21 mouse cellular contexts compared by ENCODE assay signal in genomic region chr4:88503753-88504152, GRCm38 (mm10). TPM values are rescaled to one million over a fixed set of nuclear protein-coding genes. Genes with fewer than 3 reads are reported as not detected.
DNase-seq lines count a peak whose midpoint lies in the region; ATAC-seq and TF ChIP-seq lines count a peak whose summit lies in the region.
"Had no signal": no experiment of that assay in that cellular context is flagged by ENCODE, and none has a peak within 500 bp of the region (broad histone marks: within the 10 kb centered on the region; RNA-seq: fewer than 3 reads in every experiment).

No protein-coding gene starts in this region.

- H3K9ac ChIP-seq in limb, embryonic 14.5 days (ENCODE audit: low read depth, low read length, severe bottlenecking): no peak overlapping the region
- no peak overlapping the region for H3K9ac ChIP-seq in hindbrain, embryonic 16.5 days (ENCODE audit: low read depth, low read length)
- H3K9ac ChIP-seq: heart, embryonic 15.5 days; hindbrain, embryonic 13.5 days had no signal

- DNase-seq in 416B (ENCODE audit: low read depth): peak; percentile 53
- DNase-seq in brain, embryonic 14.5 days (ENCODE audit: low read depth): peak; percentile 4
- peak; percentile 71 for DNase-seq in fibroblast of lung, adult 2 months (ENCODE audit: low read depth)
- peak; percentile 76 for DNase-seq in limb, embryonic 14.5 days (ENCODE audit: low spot score)
- DNase-seq in left cerebral cortex, postnatal 4 days: no peak
- no peak for DNase-seq in layer of hippocampus, postnatal 10 days (ENCODE audit: low spot score in 2 of 2)
- DNase-seq: adrenal gland, postnatal 25 days; cerebellum, postnatal 10 days; heart, adult 18-20 months; kidney, adult 18-20 months; kidney, postnatal 14 days; lung, postnatal 4 days; midbrain, embryonic 14.5 days; right cerebral cortex, postnatal 14 days; thymus, adult 2 months had no signal

- ATAC-seq in limb, embryonic 14.5 days (ENCODE audit: low FRiP score, low read depth): peak; percentile 72; the same call in 1 of the 2 replicates
- no peak for ATAC-seq in hindbrain, embryonic 16.5 days

- no peak overlapping the region for H3K4me3 ChIP-seq in limb, embryonic 14.5 days (replicated peaks; ENCODE audit: low read length)
- H3K4me3 ChIP-seq in hindbrain, embryonic 16.5 days (ENCODE audit: low read length): no peak overlapping the region
- H3K4me3 ChIP-seq: heart, embryonic 15.5 days; hindbrain, embryonic 13.5 days had no signal

- TF ChIP-seq POLR2A in brain, embryonic 14.5 days (IDR thresholded peaks at IDR 0.05; ENCODE audit: borderline replicate concordance, extremely low read depth, insufficient read depth, insufficient read length, poor library complexity, severe bottlenecking): no peak
- TF ChIP-seq POLR2A in limb, embryonic 14.5 days (IDR thresholded peaks at IDR 0.05; ENCODE audit: borderline replicate concordance, extremely low read depth, insufficient read depth, insufficient read length): no peak

- H3K27ac ChIP-seq in limb, embryonic 14.5 days (replicated peaks; ENCODE audit: low read depth, low read length): peak overlapping the region; percentile 48; the same call in 1 of the 2 replicates
- no peak overlapping the region for H3K27ac ChIP-seq in hindbrain, embryonic 16.5 days (ENCODE audit: low read depth, low read length)
- H3K27ac ChIP-seq: heart, embryonic 15.5 days; hindbrain, embryonic 13.5 days had no signal

- H3K4me2 ChIP-seq in limb, embryonic 14.5 days (replicated peaks; ENCODE audit: low read depth, low read length, severe bottlenecking): no peak overlapping the region
- no peak overlapping the region for H3K4me2 ChIP-seq in hindbrain, embryonic 16.5 days (ENCODE audit: low read length)
- H3K4me2 ChIP-seq: heart, embryonic 15.5 days; hindbrain, embryonic 13.5 days had no signal

- 24% methylated on average over 4 of the region's 4 CpGs for WGBS in limb, embryonic 14.5 days
- WGBS in hindbrain, embryonic 16.5 days: 76% methylated on average over 4 of the region's 4 CpGs

- H3K4me1 ChIP-seq in limb, embryonic 14.5 days (ENCODE audit: control insufficient read depth, insufficient read depth, low read length): peaks cover 13% of the 10 kb centered on the region
- H3K4me1 ChIP-seq in hindbrain, embryonic 16.5 days (ENCODE audit: control insufficient read depth, insufficient read depth, low read depth, low read length): no peaks in the 10 kb centered on the region
- H3K4me1 ChIP-seq: heart, embryonic 15.5 days; hindbrain, embryonic 13.5 days had no signal

- TF ChIP-seq CTCF in brain, embryonic 14.5 days (IDR thresholded peaks at IDR 0.05; ENCODE audit: borderline replicate concordance, extremely low read depth, insufficient read depth, insufficient read length): no peak

- H3K9me3 ChIP-seq in limb, embryonic 14.5 days (ENCODE audit: control insufficient read depth, low read length): no peaks in the 10 kb centered on the region
- H3K9me3 ChIP-seq in hindbrain, embryonic 16.5 days (ENCODE audit: control insufficient read depth, low read length): no peaks in the 10 kb centered on the region
- H3K9me3 ChIP-seq: heart, embryonic 15.5 days; hindbrain, embryonic 13.5 days had no signal

- H3K36me3 ChIP-seq in limb, embryonic 14.5 days (ENCODE audit: control insufficient read depth, insufficient read depth, low read length): no peaks in the 10 kb centered on the region
- no peaks in the 10 kb centered on the region for H3K36me3 ChIP-seq in hindbrain, embryonic 16.5 days (ENCODE audit: control insufficient read depth, insufficient read depth, low read length)
- H3K36me3 ChIP-seq: heart, embryonic 15.5 days; hindbrain, embryonic 13.5 days had no signal

- H3K27me3 ChIP-seq in limb, embryonic 14.5 days (ENCODE audit: control insufficient read depth, insufficient read depth, low read length): no peaks in the 10 kb centered on the region
- H3K27me3 ChIP-seq in hindbrain, embryonic 16.5 days (replicated peaks; ENCODE audit: control insufficient read depth, insufficient read depth, low read length): no peaks in the 10 kb centered on the region
- H3K27me3 ChIP-seq: heart, embryonic 15.5 days; hindbrain, embryonic 13.5 days had no signal

- intact Hi-C loops in left cerebral cortex, postnatal 4 days (cut with DNase I): no loop called here

RNA-seq across cellular contexts. Expression of gene Ifnb1, which starts 18.8 kb away (rescaled TPM):
- polyA plus RNA-seq in brain, embryonic 14.5 days (2012; rRNA removed): not detected in 2 replicates
- 0.10 TPM in 1 of 2 replicates, not detected in the other for polyA plus RNA-seq in limb, embryonic 14.5 days (2012; rRNA removed)
- not detected in 2 replicates for polyA plus RNA-seq in limb, embryonic 14.5 days (2014; fragmentation: Nextera tagmentation; extraction: Ambion mirVana)
- not detected for total RNA-seq in left cerebral cortex, postnatal 4 days (2021)
- not detected in 2 replicates for polyA plus RNA-seq in hindbrain, embryonic 16.5 days (2015; fragmentation: Nextera tagmentation; extraction: Ambion mirVana)
- total RNA-seq in layer of hippocampus, postnatal 10 days (2021): not detected
- total RNA-seq: adrenal gland, postnatal 25 days; heart, adult 18-20 months; layer of hippocampus, postnatal 14 days; left cerebral cortex, postnatal 25 days had no signal
- polyA plus RNA-seq: heart, embryonic 15.5 days; hindbrain, embryonic 13.5 days; liver, embryonic 16.5 days; midbrain, embryonic 14.5 days; thymus, adult 2 months had no signal

RNA-seq across cellular contexts. Expression of gene Ifna15, which starts 54.3 kb away (rescaled TPM):
- polyA plus RNA-seq in brain, embryonic 14.5 days (2012; rRNA removed): not detected in 2 replicates
- not detected in 2 replicates for polyA plus RNA-seq in limb, embryonic 14.5 days (2012; rRNA removed)
- not detected in 2 replicates for polyA plus RNA-seq in limb, embryonic 14.5 days (2014; fragmentation: Nextera tagmentation; extraction: Ambion mirVana)
- total RNA-seq in left cerebral cortex, postnatal 4 days (2021): not detected
- not detected in 2 replicates for polyA plus RNA-seq in hindbrain, embryonic 16.5 days (2015; fragmentation: Nextera tagmentation; extraction: Ambion mirVana)
- not detected for total RNA-seq in layer of hippocampus, postnatal 10 days (2021)
- total RNA-seq: adrenal gland, postnatal 25 days; heart, adult 18-20 months; layer of hippocampus, postnatal 14 days; left cerebral cortex, postnatal 25 days had no signal
- polyA plus RNA-seq: heart, embryonic 15.5 days; hindbrain, embryonic 13.5 days; liver, embryonic 16.5 days; midbrain, embryonic 14.5 days; thymus, adult 2 months had no signal

Comparison
In these comparisons a context has a peak if more than half of its experiments do, and no peak if none do; other contexts are left out.
1. DNase-seq: peak in 416B (single experiment), brain, embryonic 14.5 days (single experiment), fibroblast of lung, adult 2 months (single experiment) and limb, embryonic 14.5 days (single experiment); none in left cerebral cortex, postnatal 4 days (single experiment) and layer of hippocampus, postnatal 10 days (0 of 2).